Mouse (Mus musculus): Measurements from ENCODE around the gene 4930404N11Rik. TPM values are rescaled to one million over a fixed set of nuclear protein-coding genes. Genes with fewer than 3 reads are reported as not detected.

Gene 4930404N11Rik
- polyA plus RNA-seq, 1 experiment from 2014 or later = 1.5 TPM

DNA sequence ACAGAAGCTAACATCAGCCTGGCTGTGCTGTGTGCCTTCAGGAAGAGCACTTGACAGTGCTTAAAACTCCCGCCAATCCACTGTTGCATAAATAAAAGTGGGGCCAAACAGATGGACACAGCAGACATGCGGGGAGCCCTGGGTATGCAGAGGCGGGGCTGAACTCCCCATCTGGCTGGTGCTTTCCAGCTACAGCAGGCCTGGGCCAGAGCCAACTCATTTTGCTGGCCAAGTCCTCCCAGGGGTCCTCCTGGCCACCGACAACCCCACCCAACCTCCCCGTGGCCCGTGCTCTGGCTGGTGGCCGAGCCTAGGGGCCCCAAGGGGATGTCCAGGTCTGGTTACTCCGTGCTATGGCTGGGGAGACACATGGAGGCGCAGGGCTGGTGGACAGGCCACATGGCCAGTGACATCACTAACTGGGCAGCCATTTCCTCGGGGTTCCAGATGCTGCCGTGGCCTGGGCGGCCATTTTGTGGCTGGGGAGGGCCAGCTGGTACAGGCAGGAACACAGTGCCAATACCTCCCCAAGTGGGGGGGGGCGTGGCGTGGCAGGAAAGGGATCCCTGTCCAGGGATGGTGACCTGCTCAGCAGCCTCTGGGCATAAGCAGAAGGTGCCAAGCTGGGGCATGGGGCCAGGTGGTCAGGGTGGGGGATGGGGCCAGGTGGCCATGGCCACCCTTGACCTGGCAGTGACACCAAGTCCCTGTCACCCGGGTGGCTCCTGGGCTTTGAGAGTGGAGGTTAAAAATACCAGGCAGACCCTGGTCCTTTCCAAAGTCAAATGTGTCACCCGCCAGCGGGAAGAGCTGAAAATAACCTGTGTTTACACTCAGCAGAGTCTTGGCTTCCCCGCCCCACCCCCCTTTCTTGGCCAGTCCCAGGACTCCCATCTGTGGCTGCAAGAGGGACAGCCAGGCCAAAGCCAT lies 46.1 kb upstream of the 4930404N11Rik start:
- no peaks in the 10 kb centered on the region for H3K9me3 ChIP-seq (ENCODE audit: control insufficient read depth)
- 50% methylated on average over 18 of the region's 18 CpGs for WGBS
- H3K4me3 ChIP-seq (ENCODE audit: low read depth, low read length) = no peak overlapping the region
- H3K4me1 ChIP-seq (replicated peaks; ENCODE audit: control insufficient read depth, insufficient read depth, low read length) = peaks cover 29% of the 10 kb centered on the region
- H3K27ac ChIP-seq (ENCODE audit: low read depth, low read length) = peak overlapping the region; percentile 81
- H3K36me3 ChIP-seq (ENCODE audit: control insufficient read depth, insufficient read depth) = peaks cover 6% of the 10 kb centered on the region; the same call in 1 of the 2 replicates
- H3K9ac ChIP-seq (ENCODE audit: low read depth, low read length) = no peak overlapping the region
- peaks cover 5% of the 10 kb centered on the region; the same call in 1 of the 2 replicates for H3K27me3 ChIP-seq (replicated peaks; ENCODE audit: control insufficient read depth, insufficient read depth, low read length)
- H3K4me2 ChIP-seq (replicated peaks; ENCODE audit: low read depth) = peak overlapping the region; percentile 4
- TF ChIP-seq CTCF (IDR thresholded peaks at IDR 0.05; ENCODE audit: low read depth) = no peak
- no peak; the same call in 1 of the 2 replicates for ATAC-seq

- Histone ChIP-seq H3K36me3 (ENCODE audit: control insufficient read depth, insufficient read depth) (peaks cover 12% of the 10 kb centered on the region), H3K9ac (ENCODE audit: low read depth, low read length) (no peak overlapping the region), H3K4me1 (replicated peaks; ENCODE audit: control insufficient read depth, insufficient read depth, low read length) (peaks cover 29% of the 10 kb centered on the region), H3K27ac (ENCODE audit: low read depth, low read length) (peak overlapping the region; percentile 46; the same call in 1 of the 2 replicates), H3K4me3 (ENCODE audit: low read depth, low read length) (no peak overlapping the region), H3K27me3 (replicated peaks; ENCODE audit: control insufficient read depth, insufficient read depth, low read length) (peaks cover 9% of the 10 kb centered on the region; the same call in 1 of the 2 replicates), H3K4me2 (replicated peaks; ENCODE audit: low read depth) (no peak overlapping the region), H3K9me3 (ENCODE audit: control insufficient read depth) (no peaks in the 10 kb centered on the region)
- ATAC-seq = no peak
- TF ChIP-seq CTCF (IDR thresholded peaks at IDR 0.05; ENCODE audit: low read depth) = no peak
- 63% methylated on average over 9 of the region's 9 CpGs for WGBS
Measured at GRCm38 (mm10) chr10:81410981-81411380, 45.4 kb upstream of the 4930404N11Rik start.

- Histone ChIP-seq H3K9ac (ENCODE audit: low read depth, low read length) (no peak overlapping the region), H3K27me3 (replicated peaks; ENCODE audit: control insufficient read depth, insufficient read depth, low read length) (peaks cover 10% of the 10 kb centered on the region; the same call in 1 of the 2 replicates), H3K4me1 (replicated peaks; ENCODE audit: control insufficient read depth, insufficient read depth, low read length) (peaks cover 29% of the 10 kb centered on the region), H3K9me3 (ENCODE audit: control insufficient read depth) (no peaks in the 10 kb centered on the region), H3K27ac (ENCODE audit: low read depth, low read length) (no peak overlapping the region; the same call in 1 of the 2 replicates), H3K36me3 (ENCODE audit: control insufficient read depth, insufficient read depth) (peaks cover 19% of the 10 kb centered on the region), H3K4me3 (ENCODE audit: low read depth, low read length) (no peak overlapping the region), H3K4me2 (replicated peaks; ENCODE audit: low read depth) (no peak overlapping the region)
- WGBS = 50% methylated on average over 4 of the region's 4 CpGs
- no peak for TF ChIP-seq CTCF (IDR thresholded peaks at IDR 0.05; ENCODE audit: low read depth)
- ATAC-seq = no peak
Measured at GRCm38 (mm10) chr10:81410350-81410749, 44.7 kb upstream of the 4930404N11Rik start.

DNA sequence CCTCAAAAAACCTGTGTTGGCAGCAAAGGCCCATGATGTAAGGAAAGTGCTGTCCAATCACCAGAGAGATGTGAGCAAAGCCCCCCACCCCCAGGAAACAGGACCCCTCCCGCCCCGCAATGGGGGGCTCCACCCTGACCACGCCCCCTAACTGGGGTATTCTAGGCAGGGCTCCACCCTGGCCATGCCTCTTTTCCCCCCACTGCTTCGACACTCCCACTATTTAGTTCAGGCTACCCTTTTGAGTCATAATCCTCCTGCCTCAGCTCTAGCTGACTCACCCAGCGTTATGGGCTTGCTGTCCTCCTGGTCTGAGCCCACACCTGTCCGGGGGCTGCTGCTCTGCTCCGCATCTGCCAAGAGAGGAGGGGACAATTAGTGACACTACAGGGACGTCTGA lies 43.7 kb upstream of the 4930404N11Rik start:
- WGBS = 35% methylated on average over 8 of the region's 8 CpGs
- Histone ChIP-seq H3K27ac (ENCODE audit: low read depth, low read length) (no peak overlapping the region), H3K27me3 (replicated peaks; ENCODE audit: control insufficient read depth, insufficient read depth, low read length) (peaks cover 10% of the 10 kb centered on the region; the same call in 1 of the 2 replicates), H3K4me2 (replicated peaks; ENCODE audit: low read depth) (peak overlapping the region; percentile 24; the same call in 1 of the 2 replicates), H3K36me3 (ENCODE audit: control insufficient read depth, insufficient read depth) (peaks cover 28% of the 10 kb centered on the region), H3K4me3 (ENCODE audit: low read depth, low read length) (no peak overlapping the region), H3K9me3 (ENCODE audit: control insufficient read depth) (no peaks in the 10 kb centered on the region), H3K4me1 (replicated peaks; ENCODE audit: control insufficient read depth, insufficient read depth, low read length) (peaks cover 22% of the 10 kb centered on the region), H3K9ac (ENCODE audit: low read depth, low read length) (no peak overlapping the region)
- no peak for ATAC-seq
- no peak for TF ChIP-seq CTCF (IDR thresholded peaks at IDR 0.05; ENCODE audit: low read depth)

GRCm38 (mm10) chr10:81408871-81409291 lies 43.3 kb upstream of the 4930404N11Rik start:
- TF ChIP-seq CTCF (IDR thresholded peaks at IDR 0.05; ENCODE audit: low read depth) = peak; percentile 98
- Histone ChIP-seq H3K4me1 (replicated peaks; ENCODE audit: control insufficient read depth, insufficient read depth, low read length) (peaks cover 19% of the 10 kb centered on the region), H3K9ac (ENCODE audit: low read depth, low read length) (no peak overlapping the region), H3K27me3 (replicated peaks; ENCODE audit: control insufficient read depth, insufficient read depth, low read length) (peaks cover 10% of the 10 kb centered on the region; the same call in 1 of the 2 replicates), H3K4me2 (replicated peaks; ENCODE audit: low read depth) (peak overlapping the region; percentile 24; the same call in 1 of the 2 replicates), H3K9me3 (ENCODE audit: control insufficient read depth) (no peaks in the 10 kb centered on the region), H3K36me3 (ENCODE audit: control insufficient read depth, insufficient read depth) (peaks cover 28% of the 10 kb centered on the region), H3K27ac (ENCODE audit: low read depth, low read length) (0 out of 2 replicates have a peak overlapping the region, but pooled peaks have one; percentile 7), H3K4me3 (ENCODE audit: low read depth, low read length) (no peak overlapping the region)
- ATAC-seq = peak; percentile 76
- WGBS = 21% methylated on average over 9 of the region's 9 CpGs

- TF ChIP-seq CTCF (IDR thresholded peaks at IDR 0.05; ENCODE audit: low read depth) = no peak
- H3K4me1 ChIP-seq (replicated peaks; ENCODE audit: control insufficient read depth, insufficient read depth, low read length) = peaks cover 19% of the 10 kb centered on the region
- H3K4me3 ChIP-seq (ENCODE audit: low read depth, low read length) = no peak overlapping the region
- peak; percentile 2 for ATAC-seq
- no peaks in the 10 kb centered on the region for H3K9me3 ChIP-seq (ENCODE audit: control insufficient read depth)
- H3K27ac ChIP-seq (ENCODE audit: low read depth, low read length) = 0 out of 2 replicates have a peak overlapping the region, but pooled peaks have one; percentile 7
- 58% methylated on average over 13 of the region's 13 CpGs for WGBS
- peak overlapping the region; percentile 18; the same call in 1 of the 2 replicates for H3K9ac ChIP-seq (ENCODE audit: low read depth, low read length)
- H3K27me3 ChIP-seq (replicated peaks; ENCODE audit: control insufficient read depth, insufficient read depth, low read length) = peaks cover 14% of the 10 kb centered on the region; the same call in 1 of the 2 replicates
- H3K36me3 ChIP-seq (ENCODE audit: control insufficient read depth, insufficient read depth) = peaks cover 28% of the 10 kb centered on the region
- H3K4me2 ChIP-seq (replicated peaks; ENCODE audit: low read depth) = 0 out of 2 replicates have a peak overlapping the region, but pooled peaks have one; percentile 24
Measured at GRCm38 (mm10) chr10:81408424-81408729, 42.8 kb upstream of the 4930404N11Rik start.

All from intestine, postnatal 0 days (tissue).